Mouse (Mus musculus): ENCODE results near the gene Yipf6. TPM values are rescaled to one million over a fixed set of nuclear protein-coding genes. Genes with fewer than 3 reads are reported as not detected.
A peak's percentile ranks its signal among the peaks of the same experiment; 100 is the strongest.
"Not testable (repeated sequence)": the region's sequence is repeated elsewhere in the genome, so short reads cannot be mapped to it uniquely, and the experiment has no call there.

Gene Yipf6
- polyA plus RNA-seq, 1 experiment, result 15.0 TPM

- Histone ChIP-seq H3K4me3 (replicated peaks; ENCODE audit: control insufficient read depth, low read depth, low read length) (peak overlapping the region; percentile 96), H3K4me1 (ENCODE audit: control insufficient read depth, insufficient read depth, low read length) (no peaks in the 10 kb centered on the region), H3K27ac (ENCODE audit: control insufficient read depth, insufficient read depth, low read depth, low read length, poor library complexity) (peak overlapping the region; percentile 92)
- 15% methylated on average over 56 of the region's 57 CpGs for WGBS
- TF ChIP-seq POLR2A (IDR thresholded peaks at IDR 0.05; ENCODE audit: borderline replicate concordance, control insufficient read depth, low read depth, low read length), result peak; percentile 25; the same call in 1 of the 2 replicates
- peak; percentile 81 for TF ChIP-seq CTCF (IDR thresholded peaks at IDR 0.05; ENCODE audit: control insufficient read depth, insufficient read depth, low read length)
Observed at GRCm38 (mm10) chrX:98937555-98938294, 1.6 kb downstream of the Yipf6 start.

- 17% methylated on average over 5 of the region's 6 CpGs for WGBS
- Histone ChIP-seq H3K4me1 (ENCODE audit: control insufficient read depth, insufficient read depth, low read length) (no peaks in the 10 kb centered on the region), H3K4me3 (replicated peaks; ENCODE audit: control insufficient read depth, low read depth, low read length) (no peak overlapping the region), H3K27ac (ENCODE audit: control insufficient read depth, insufficient read depth, low read depth, low read length, poor library complexity) (no peak overlapping the region)
- TF ChIP-seq CTCF (IDR thresholded peaks at IDR 0.05; ENCODE audit: control insufficient read depth, insufficient read depth, low read length), result peak; percentile 58
- TF ChIP-seq POLR2A (IDR thresholded peaks at IDR 0.05; ENCODE audit: borderline replicate concordance, control insufficient read depth, low read depth, low read length), result no peak
Observed at GRCm38 (mm10) chrX:98953941-98954340, 17.8 kb downstream of the Yipf6 start.

GRCm38 (mm10) chrX:98958287-98958686 lies 22.2 kb downstream of the Yipf6 start:
- TF ChIP-seq CTCF (IDR thresholded peaks at IDR 0.05; ENCODE audit: control insufficient read depth, insufficient read depth, low read length) (no peak), POLR2A (IDR thresholded peaks at IDR 0.05; ENCODE audit: borderline replicate concordance, control insufficient read depth, low read depth, low read length) (no peak)
- WGBS, result 61% methylated on average over 9 of the region's 9 CpGs
- Histone ChIP-seq H3K27ac (ENCODE audit: control insufficient read depth, insufficient read depth, low read depth, low read length, poor library complexity) (no peak overlapping the region; the same call in 1 of the 2 replicates), H3K4me3 (replicated peaks; ENCODE audit: control insufficient read depth, low read depth, low read length) (no peak overlapping the region), H3K4me1 (ENCODE audit: control insufficient read depth, insufficient read depth, low read length) (no peaks in the 10 kb centered on the region)

GRCm38 (mm10) chrX:98959050-98959449 lies 22.9 kb downstream of the Yipf6 start:
- TF ChIP-seq POLR2A (IDR thresholded peaks at IDR 0.05; ENCODE audit: borderline replicate concordance, control insufficient read depth, low read depth, low read length), result no peak
- no peak overlapping the region for H3K27ac ChIP-seq (ENCODE audit: control insufficient read depth, insufficient read depth, low read depth, low read length, poor library complexity)
- H3K4me3 ChIP-seq (replicated peaks; ENCODE audit: control insufficient read depth, low read depth, low read length), result no peak overlapping the region
- WGBS, result 50% methylated on average over 4 of the region's 4 CpGs
- H3K4me1 ChIP-seq (ENCODE audit: control insufficient read depth, insufficient read depth, low read length), result no peaks in the 10 kb centered on the region

- no peak for TF ChIP-seq POLR2A (IDR thresholded peaks at IDR 0.05; ENCODE audit: borderline replicate concordance, control insufficient read depth, low read depth, low read length)
- no peak for TF ChIP-seq CTCF (IDR thresholded peaks at IDR 0.05; ENCODE audit: control insufficient read depth, insufficient read depth, low read length)
- Histone ChIP-seq H3K4me3 (replicated peaks; ENCODE audit: control insufficient read depth, low read depth, low read length) (no peak overlapping the region), H3K27ac (ENCODE audit: control insufficient read depth, insufficient read depth, low read depth, low read length, poor library complexity) (no peak overlapping the region), H3K4me1 (ENCODE audit: control insufficient read depth, insufficient read depth, low read length) (no peaks in the 10 kb centered on the region)
Observed at GRCm38 (mm10) chrX:98963742-98964141, 27.6 kb downstream of the Yipf6 start.

- Histone ChIP-seq H3K4me1 (ENCODE audit: control insufficient read depth, insufficient read depth, low read length) (no peaks in the 10 kb centered on the region), H3K27ac (ENCODE audit: control insufficient read depth, insufficient read depth, low read depth, low read length, poor library complexity) (no peak overlapping the region), H3K4me3 (replicated peaks; ENCODE audit: control insufficient read depth, low read depth, low read length) (no peak overlapping the region)
- TF ChIP-seq CTCF (IDR thresholded peaks at IDR 0.05; ENCODE audit: control insufficient read depth, insufficient read depth, low read length) (no peak), POLR2A (IDR thresholded peaks at IDR 0.05; ENCODE audit: borderline replicate concordance, control insufficient read depth, low read depth, low read length) (no peak)
Observed at GRCm38 (mm10) chrX:98964513-98964912, 28.4 kb downstream of the Yipf6 start.

- not testable (repeated sequence) for H3K4me3 ChIP-seq (replicated peaks; ENCODE audit: control insufficient read depth, low read depth, low read length); H3K27ac ChIP-seq (ENCODE audit: control insufficient read depth, insufficient read depth, low read depth, low read length, poor library complexity); H3K4me1 ChIP-seq (ENCODE audit: control insufficient read depth, insufficient read depth, low read length)
- 40% methylated on average over 5 of the region's 5 CpGs for WGBS
- peak; percentile 47 for TF ChIP-seq CTCF (IDR thresholded peaks at IDR 0.05; ENCODE audit: control insufficient read depth, insufficient read depth, low read length)
Observed at GRCm38 (mm10) chrX:98986611-98987010, 50.5 kb downstream of the Yipf6 start.

- no peak overlapping the region for H3K4me3 ChIP-seq (replicated peaks; ENCODE audit: control insufficient read depth, low read depth, low read length)
- H3K27ac ChIP-seq (ENCODE audit: control insufficient read depth, insufficient read depth, low read depth, low read length, poor library complexity), result no peak overlapping the region
- WGBS, result 35% methylated on average over 6 of the region's 6 CpGs
- TF ChIP-seq POLR2A (IDR thresholded peaks at IDR 0.05; ENCODE audit: borderline replicate concordance, control insufficient read depth, low read depth, low read length), result no peak
- peak; percentile 44; the same call in 1 of the 2 replicates for TF ChIP-seq CTCF (IDR thresholded peaks at IDR 0.05; ENCODE audit: control insufficient read depth, insufficient read depth, low read length)
- H3K4me1 ChIP-seq (ENCODE audit: control insufficient read depth, insufficient read depth, low read length), result no peaks in the 10 kb centered on the region
Observed at GRCm38 (mm10) chrX:98989574-98989973, 53.5 kb downstream of the Yipf6 start.

Other genes starting within 250 kb of the Yipf6 start
- 3.3 and 8.3 TPM in 2 replicates for gene Ophn1, start 45.3 kb upstream of the Yipf6 start, polyA plus RNA-seq (2011; ENCODE audit: insufficient read depth, insufficient read length, low replicate concordance, missing spikeins)
- 5.1 and 6.2 TPM in 2 replicates for gene Stard8, start 66.9 kb downstream of the Yipf6 start, polyA plus RNA-seq (2011; ENCODE audit: insufficient read depth, insufficient read length, low replicate concordance, missing spikeins)
- gene Efnb1, start 199.8 kb downstream of the Yipf6 start, polyA plus RNA-seq (2011; ENCODE audit: insufficient read depth, insufficient read length, low replicate concordance, missing spikeins), result 1.6 and 3.2 TPM in 2 replicates

All from bone marrow, adult 2 months (tissue).